Mouse (Mus musculus): ENCODE data around the gene Gan. TPM values are rescaled to one million over a fixed set of nuclear protein-coding genes. Genes with fewer than 3 reads are reported as not detected.

Gan gene
- total and polyA plus RNA-seq, 2 experiments from 2014 or later, result 0.60 to 4.0 TPM

- no peak overlapping the region for H3K4me3 ChIP-seq (ENCODE audit: low read depth, low read length)
- H3K4me2 ChIP-seq (ENCODE audit: low read depth, low read length), result no peak overlapping the region
- 57% methylated on average over 9 of the region's 9 CpGs for WGBS
- no peak for TF ChIP-seq EP300 (IDR thresholded peaks at IDR 0.05; ENCODE audit: low read depth)
- peaks cover 27% of the 10 kb centered on the region; the same call in 1 of the 2 replicates for H3K4me1 ChIP-seq (ENCODE audit: control insufficient read depth, insufficient read depth)
- no peak overlapping the region for H3K27ac ChIP-seq (ENCODE audit: low read depth)
- H3K9ac ChIP-seq (replicated peaks; ENCODE audit: low read depth, low read length), result no peak overlapping the region
- H3K36me3 ChIP-seq (replicated peaks; ENCODE audit: control insufficient read depth, insufficient read depth, low read length), result no peaks in the 10 kb centered on the region
- no peaks in the 10 kb centered on the region for H3K9me3 ChIP-seq (replicated peaks; ENCODE audit: control insufficient read depth, low read length)
- H3K27me3 ChIP-seq (ENCODE audit: control insufficient read depth, insufficient read depth, low read length), result no peaks in the 10 kb centered on the region
- ATAC-seq (ENCODE audit: insufficient read depth, low read depth) (no peak), DNase-seq (ENCODE audit: low spot score) (no peak)
Observed at GRCm38 (mm10) chr8:117261702-117262101, 103.8 kb downstream of the Gan start.

GRCm38 (mm10) chr8:117262685-117263084 lies 104.8 kb downstream of the Gan start:
- no peak for TF ChIP-seq EP300 (IDR thresholded peaks at IDR 0.05; ENCODE audit: low read depth)
- no peak for TF ChIP-seq CTCF (IDR thresholded peaks at IDR 0.05; ENCODE audit: low read depth)
- DNase-seq (ENCODE audit: low spot score), result no peak
- H3K27ac ChIP-seq (ENCODE audit: low read depth), result no peak overlapping the region
- peaks cover 27% of the 10 kb centered on the region; the same call in 1 of the 2 replicates for H3K4me1 ChIP-seq (ENCODE audit: control insufficient read depth, insufficient read depth)
- H3K9ac ChIP-seq (replicated peaks; ENCODE audit: low read depth, low read length), result no peak overlapping the region
- H3K4me3 ChIP-seq (ENCODE audit: low read depth, low read length), result no peak overlapping the region
- ATAC-seq (ENCODE audit: insufficient read depth, low read depth), result no peak
- no peaks in the 10 kb centered on the region for H3K27me3 ChIP-seq (ENCODE audit: control insufficient read depth, insufficient read depth, low read length)
- H3K36me3 ChIP-seq (replicated peaks; ENCODE audit: control insufficient read depth, insufficient read depth, low read length), result no peaks in the 10 kb centered on the region
- 42% methylated on average over 8 of the region's 8 CpGs for WGBS
- no peaks in the 10 kb centered on the region for H3K9me3 ChIP-seq (replicated peaks; ENCODE audit: control insufficient read depth, low read length)
- no peak overlapping the region for H3K4me2 ChIP-seq (ENCODE audit: low read depth, low read length)

- Histone ChIP-seq H3K9ac (replicated peaks; ENCODE audit: low read depth, low read length) (no peak overlapping the region), H3K4me3 (ENCODE audit: low read depth, low read length) (no peak overlapping the region), H3K4me1 (ENCODE audit: control insufficient read depth, insufficient read depth) (peaks cover 24% of the 10 kb centered on the region; the same call in 1 of the 2 replicates), H3K9me3 (replicated peaks; ENCODE audit: control insufficient read depth, low read length) (no peaks in the 10 kb centered on the region), H3K36me3 (replicated peaks; ENCODE audit: control insufficient read depth, insufficient read depth, low read length) (no peaks in the 10 kb centered on the region), H3K4me2 (ENCODE audit: low read depth, low read length) (no peak overlapping the region), H3K27me3 (ENCODE audit: control insufficient read depth, insufficient read depth, low read length) (no peaks in the 10 kb centered on the region), H3K27ac (ENCODE audit: low read depth) (no peak overlapping the region)
- WGBS, result 41% methylated on average over 6 of the region's 6 CpGs
- TF ChIP-seq CTCF (IDR thresholded peaks at IDR 0.05; ENCODE audit: low read depth) (no peak), EP300 (IDR thresholded peaks at IDR 0.05; ENCODE audit: low read depth) (no peak)
- ATAC-seq (ENCODE audit: insufficient read depth, low read depth) (no peak), DNase-seq (ENCODE audit: low spot score) (no peak)
Observed at GRCm38 (mm10) chr8:117263442-117263841, 105.5 kb downstream of the Gan start.

GRCm38 (mm10) chr8:117265079-117265478 lies 107.1 kb downstream of the Gan start:
- peaks cover 17% of the 10 kb centered on the region; the same call in 1 of the 2 replicates for H3K4me1 ChIP-seq (ENCODE audit: control insufficient read depth, insufficient read depth)
- H3K27ac ChIP-seq (ENCODE audit: low read depth), result no peak overlapping the region
- 88% methylated on average over 5 of the region's 5 CpGs for WGBS
- no peak overlapping the region for H3K4me2 ChIP-seq (ENCODE audit: low read depth, low read length)
- no peaks in the 10 kb centered on the region for H3K36me3 ChIP-seq (replicated peaks; ENCODE audit: control insufficient read depth, insufficient read depth, low read length)
- no peak overlapping the region for H3K9ac ChIP-seq (replicated peaks; ENCODE audit: low read depth, low read length)
- no peak for ATAC-seq (ENCODE audit: insufficient read depth, low read depth)
- TF ChIP-seq CTCF (IDR thresholded peaks at IDR 0.05; ENCODE audit: low read depth), result no peak
- no peak for TF ChIP-seq EP300 (IDR thresholded peaks at IDR 0.05; ENCODE audit: low read depth)
- no peak for DNase-seq (ENCODE audit: low spot score)
- H3K4me3 ChIP-seq (ENCODE audit: low read depth, low read length), result no peak overlapping the region
- no peaks in the 10 kb centered on the region for H3K27me3 ChIP-seq (ENCODE audit: control insufficient read depth, insufficient read depth, low read length)
- H3K9me3 ChIP-seq (replicated peaks; ENCODE audit: control insufficient read depth, low read length), result no peaks in the 10 kb centered on the region

Other genes starting within 250 kb of the Gan start
- gene Cmc2, start 236.7 kb upstream of the Gan start, total RNA-seq (2014; rRNA removed; ENCODE audit: low replicate concordance), result 37.2 and 65.8 TPM in 2 replicates
- gene Cmc2, start 236.7 kb upstream of the Gan start, polyA plus RNA-seq (2015; fragmentation: Nextera tagmentation; extraction: Ambion mirVana), result 139 and 161 TPM in 2 replicates
- 4.4 and 19.2 TPM in 2 replicates for gene Cenpn, start 236.4 kb upstream of the Gan start, total RNA-seq (2014; rRNA removed; ENCODE audit: low replicate concordance)
- 9.4 and 10.1 TPM in 2 replicates for gene Cenpn, start 236.4 kb upstream of the Gan start, polyA plus RNA-seq (2015; fragmentation: Nextera tagmentation; extraction: Ambion mirVana)
- gene Atmin, start 214.7 kb upstream of the Gan start, total RNA-seq (2014; rRNA removed; ENCODE audit: low replicate concordance), result 16.0 and 19.1 TPM in 2 replicates
- gene Atmin, start 214.7 kb upstream of the Gan start, polyA plus RNA-seq (2015; fragmentation: Nextera tagmentation; extraction: Ambion mirVana), result 6.0 and 7.0 TPM in 2 replicates
- gene 1700030J22Rik, start 179.2 kb upstream of the Gan start, total RNA-seq (2014; rRNA removed; ENCODE audit: low replicate concordance), result 2.7 TPM in 1 of 2 replicates, not detected in the other
- gene 1700030J22Rik, start 179.2 kb upstream of the Gan start, polyA plus RNA-seq (2015; fragmentation: Nextera tagmentation; extraction: Ambion mirVana), result 0.26 and 0.33 TPM in 2 replicates
- gene Gcsh, start 164.6 kb upstream of the Gan start, total RNA-seq (2014; rRNA removed; ENCODE audit: low replicate concordance), result 24.2 and 29.9 TPM in 2 replicates
- 69.3 and 71.1 TPM in 2 replicates for gene Gcsh, start 164.6 kb upstream of the Gan start, polyA plus RNA-seq (2015; fragmentation: Nextera tagmentation; extraction: Ambion mirVana)
- not detected in 2 replicates for gene Pkd1l2, start 75.7 kb upstream of the Gan start, total RNA-seq (2014; rRNA removed; ENCODE audit: low replicate concordance)
- 0.01 TPM in 1 of 2 replicates, not detected in the other for gene Pkd1l2, start 75.7 kb upstream of the Gan start, polyA plus RNA-seq (2015; fragmentation: Nextera tagmentation; extraction: Ambion mirVana)
- gene Bco1, start 62.3 kb upstream of the Gan start, total RNA-seq (2014; rRNA removed; ENCODE audit: low replicate concordance), result not detected in 2 replicates
- not detected in 2 replicates for gene Bco1, start 62.3 kb upstream of the Gan start, polyA plus RNA-seq (2015; fragmentation: Nextera tagmentation; extraction: Ambion mirVana)
- 11.1 and 19.6 TPM in 2 replicates for gene Cmip, start 98.9 kb downstream of the Gan start, total RNA-seq (2014; rRNA removed; ENCODE audit: low replicate concordance)
- 4.9 and 5.7 TPM in 2 replicates for gene Cmip, start 98.9 kb downstream of the Gan start, polyA plus RNA-seq (2015; fragmentation: Nextera tagmentation; extraction: Ambion mirVana)